ENCODE assay signal across 13 mouse cellular contexts in the genomic region with DNA sequence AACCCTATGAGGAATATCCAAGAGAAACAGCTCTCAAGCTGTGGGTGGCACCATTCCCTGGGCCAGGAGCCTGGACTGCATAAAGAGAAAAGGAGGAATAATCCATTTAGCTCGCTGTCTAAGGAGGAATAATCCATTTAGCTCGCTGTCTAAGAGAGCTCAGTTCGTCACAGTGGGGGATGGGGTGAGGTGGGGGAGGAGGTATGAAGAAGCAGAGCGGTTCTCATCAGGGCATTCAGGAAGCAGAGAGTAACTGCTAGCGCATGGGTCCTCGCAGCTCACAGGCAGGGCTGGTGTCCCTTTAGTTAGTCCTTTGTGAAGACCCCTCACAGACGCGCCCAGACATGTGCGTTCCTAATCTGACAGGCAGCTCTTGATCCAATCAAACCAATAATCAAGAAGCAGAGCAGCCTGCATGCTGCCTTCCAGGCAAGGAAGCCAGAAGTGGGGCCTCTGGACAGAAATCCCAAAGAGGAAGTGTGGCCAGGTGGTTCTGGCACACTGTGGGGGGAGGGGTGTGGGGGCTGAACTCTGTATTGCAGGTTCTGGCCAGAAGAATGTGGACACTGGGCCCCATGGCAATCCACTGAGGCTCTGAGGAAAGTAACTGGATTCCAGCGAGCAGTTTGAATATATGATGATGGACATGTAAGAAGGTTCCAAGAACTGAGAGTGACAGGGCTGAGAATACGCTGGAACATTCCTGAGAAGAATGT. TPM values are rescaled to one million over a fixed set of nuclear protein-coding genes. Genes with fewer than 3 reads are reported as not detected.
DNase-seq lines count a peak whose midpoint lies in the region.
"Had no signal": no experiment of that assay in that cellular context is flagged by ENCODE, and none has a peak within 500 bp of the region (broad histone marks: within the 10 kb centered on the region; RNA-seq: fewer than 3 reads in every experiment).

No protein-coding gene starts in this region.

- H3K27ac ChIP-seq in limb, embryonic 10.5 days = no peak overlapping the region

- peak; percentile 80 for DNase-seq in heart, adult 11 months
- DNase-seq in heart, adult 18-20 months = no peak
- DNase-seq in thymus, postnatal 0 days (ENCODE audit: low spot score) = peak; percentile 25
- no peak for DNase-seq in thymus, postnatal 10 days (ENCODE audit: low spot score in 2 of 2)
- DNase-seq in limb, embryonic 10.5 days (ENCODE audit: low spot score) = peak; percentile 28
- DNase-seq in urinary bladder, postnatal 14 days (ENCODE audit: low spot score) = no peak
- no peak for DNase-seq in layer of hippocampus, adult 9-10 months (ENCODE audit: low spot score)
- no peak for DNase-seq in liver
- DNase-seq: cerebellum, postnatal 36 days; heart, postnatal 14 days; kidney, postnatal 25 days; layer of hippocampus, postnatal 36 days; right cerebral cortex, postnatal 14 days had no signal

- H3K9me3 ChIP-seq in limb, embryonic 10.5 days (replicated peaks) = no peaks in the 10 kb centered on the region

- no peak overlapping the region for H3K4me3 ChIP-seq in limb, embryonic 10.5 days

- peaks cover 8% of the 10 kb centered on the region for H3K4me1 ChIP-seq in limb, embryonic 10.5 days

- H3K27me3 ChIP-seq in limb, embryonic 10.5 days (ENCODE audit: low read depth, poor library complexity, severe bottlenecking) = no peaks in the 10 kb centered on the region

- H3K36me3 ChIP-seq in limb, embryonic 10.5 days = no peaks in the 10 kb centered on the region

- 78% methylated on average over 11 of the region's 11 CpGs for WGBS in limb, embryonic 10.5 days

RNA-seq across cellular contexts. Expression of a gene that starts 9.4 kb away (rescaled TPM):
- 10 to 100 TPM; 17.0 to 23.6 TPM for total RNA-seq in heart, adult 18-20 months (2021)
- 45.8 and 47.1 TPM in 2 replicates for polyA plus RNA-seq in thymus, postnatal 0 days (2015; fragmentation: Nextera tagmentation; extraction: Ambion mirVana)
- polyA plus RNA-seq in limb, embryonic 10.5 days (2016; fragmentation: Nextera tagmentation; extraction: Ambion mirVana) = 3.1 and 4.2 TPM in 2 replicates

RNA-seq across cellular contexts. Expression of a gene that starts 51.1 kb away (rescaled TPM):
- 10 to 100 TPM; 32.3 to 35.1 TPM for total RNA-seq in heart, adult 18-20 months (2021)
- 191 and 200 TPM in 2 replicates for polyA plus RNA-seq in thymus, postnatal 0 days (2015; fragmentation: Nextera tagmentation; extraction: Ambion mirVana)
- 123 and 129 TPM in 2 replicates for polyA plus RNA-seq in limb, embryonic 10.5 days (2016; fragmentation: Nextera tagmentation; extraction: Ambion mirVana)

Comparison
In these comparisons a context has a peak if more than half of its experiments do, and no peak if none do; other contexts are left out.
1. DNase-seq: peak in heart, adult 11 months (single experiment), thymus, postnatal 0 days (single experiment) and limb, embryonic 10.5 days (single experiment); none in heart, adult 18-20 months (0 of 2), thymus, postnatal 10 days (0 of 2), urinary bladder, postnatal 14 days (single experiment), layer of hippocampus, adult 9-10 months (single experiment) and liver (single experiment).